Mouse (Mus musculus) megakaryocyte, embryonic 14.5 days (primary cell): ENCODE measurements around the gene Ap5m1.

Source experiments
- FLI1 ChIP-seq: IDR thresholded peaks from 2 replicates; pipeline ENCODE4 v1.6.1; 2012; ENCODE audit warnings: low read length, inconsistent platforms, mixed read lengths
- GATA1 ChIP-seq: IDR thresholded peaks from 3 replicates; pipeline ENCODE4 v1.6.1; 2012; ENCODE audit warnings: mixed read lengths, low read length, inconsistent platforms, borderline replicate concordance

- TF ChIP-seq GATA1, result no peak
- TF ChIP-seq FLI1, result no peak
Observed at GRCm38 (mm10) chr14:49063838-49064237, 2.1 kb upstream of the Ap5m1 start.
